Mouse (Mus musculus) forebrain, embryonic 12.5 days (tissue): ENCODE measurements at regions not wholly inside any gene's neighbourhood (a gene's known extent, or its start where the extent isn't known, plus 50 kb on each side); places are given as distances from the start of the nearest gene placed in this dataset.
"Not testable (repeated sequence)": the region's sequence is repeated elsewhere in the genome, so short reads cannot be mapped to it uniquely, and the experiment has no call there.

Experiments used
- ATAC-seq: fragments of 200-750 bp; cut with Nextera tagmentation; 2 replicates; pipeline ENCODE4 v1.8.0; 2017; ENCODE audit warnings: moderate TSS enrichment; ENCODE audit not compliant: low FRiP score
- H3K27ac ChIP-seq: fragments of 300-500 bp; sonication (generic); 2 replicates; pipeline ENCODE4 v1.5.1; 2016; ENCODE audit warnings: mild to moderate bottlenecking
- H3K27me3 ChIP-seq: fragments of 300-500 bp; sonication (generic); 2 replicates; pipeline ENCODE4 v1.6.1; 2016; ENCODE audit warnings: mild to moderate bottlenecking
- H3K36me3 ChIP-seq: fragments of 300-500 bp; sonication (generic); replicated peaks from 2 replicates; pipeline ENCODE4 v1.6.1; 2016; ENCODE audit warnings: mild to moderate bottlenecking
- H3K4me1 ChIP-seq: fragments of 300-500 bp; sonication (generic); 2 replicates; pipeline ENCODE4 v1.6.1; 2016
- H3K4me2 ChIP-seq: fragments of 300-500 bp; sonication (generic); 2 replicates; pipeline ENCODE4 v1.6.1; 2016; ENCODE audit warnings: mild to moderate bottlenecking, moderate library complexity
- H3K4me3 ChIP-seq: fragments of 300-500 bp; sonication (generic); replicated peaks from 2 replicates; pipeline ENCODE4 v1.5.1; 2016; ENCODE audit warnings: mild to moderate bottlenecking
- H3K9ac ChIP-seq: fragments of 300-500 bp; sonication (generic); 2 replicates; pipeline ENCODE4 v1.6.1; 2016; ENCODE audit warnings: mild to moderate bottlenecking
- H3K9me3 ChIP-seq: fragments of 300-500 bp; sonication (generic); 2 replicates; pipeline ENCODE4 v1.6.1; 2016
- WGBS: fragments of 180-500 bp; shearing (Covaris S2); methylation state at CpG from one replicate; pipeline ENCODE4 v1.1.7; 2016; 5-methylcytosine and 5-hydroxymethylcytosine counted together

DNA sequence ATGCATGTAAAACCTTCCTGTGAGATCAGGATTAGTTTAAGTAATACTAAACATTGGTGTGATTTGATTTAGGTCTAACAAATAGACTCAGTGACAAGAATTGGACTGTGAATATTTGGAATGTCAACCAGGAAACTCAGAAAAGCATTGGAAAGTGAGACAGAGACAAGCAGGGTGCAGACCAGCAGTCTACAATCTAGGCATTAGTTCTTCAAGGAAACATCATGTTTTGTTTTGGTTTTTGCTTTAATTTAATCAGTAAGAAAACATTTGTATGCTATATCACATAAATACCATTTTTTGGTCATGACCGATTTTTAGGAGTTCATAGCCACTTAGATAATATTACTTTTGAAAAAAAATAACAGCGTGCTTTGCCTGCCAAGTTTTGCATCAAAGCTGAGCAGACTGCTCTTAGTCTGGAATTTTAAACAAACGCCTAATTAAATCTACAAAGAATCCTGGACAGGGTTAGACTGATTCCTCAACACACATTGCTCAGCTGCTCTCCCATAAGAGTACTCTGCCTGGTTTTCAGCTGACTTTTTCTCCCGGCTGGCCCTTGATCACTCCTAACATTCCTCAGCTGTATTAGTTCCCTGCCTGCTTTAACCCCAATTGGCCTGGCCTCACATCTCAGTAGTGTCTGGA lies 396.5 kb upstream of the Kcnh7 start:
- ATAC-seq = no peak
- Histone ChIP-seq H3K9ac (no peak overlapping the region), H3K4me2 (no peak overlapping the region), H3K27ac (no peak overlapping the region), H3K36me3 (no peaks in the 10 kb centered on the region), H3K9me3 (no peaks in the 10 kb centered on the region), H3K4me3 (no peak overlapping the region), H3K4me1 (peaks cover 2% of the 10 kb centered on the region; the same call in 1 of the 2 replicates), H3K27me3 (no peaks in the 10 kb centered on the region)
- WGBS = 64% methylated on average over 4 of the region's 4 CpGs

DNA sequence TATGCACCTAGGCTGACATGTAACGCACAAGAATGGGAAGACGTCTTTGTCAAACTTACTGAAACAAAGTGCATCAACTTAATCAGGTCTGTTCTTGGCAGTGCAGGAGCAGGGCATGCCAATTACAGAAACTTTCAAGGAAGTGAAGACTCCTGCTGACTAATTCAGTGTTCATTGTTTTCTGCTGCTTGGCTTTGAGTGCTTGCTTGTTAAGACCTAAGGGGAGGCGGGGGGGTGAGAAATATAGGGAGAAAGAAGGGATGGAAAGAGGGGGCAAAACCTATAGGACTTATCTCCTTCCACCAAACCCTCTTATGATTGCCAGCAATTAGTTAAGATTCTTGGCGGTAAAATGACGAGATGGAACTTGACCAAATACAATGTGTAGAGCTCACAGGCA lies 391.1 kb upstream of the Kcnh7 start:
- Histone ChIP-seq H3K36me3 (no peaks in the 10 kb centered on the region), H3K9ac (no peak overlapping the region), H3K27me3 (no peaks in the 10 kb centered on the region), H3K9me3 (no peaks in the 10 kb centered on the region), H3K4me1 (peaks cover 26% of the 10 kb centered on the region), H3K4me3 (no peak overlapping the region), H3K4me2 (no peak overlapping the region; the same call in 1 of the 2 replicates), H3K27ac (no peak overlapping the region)
- ATAC-seq = peak; percentile 58; the same call in 1 of the 2 replicates
- WGBS = 9% methylated on average over 5 of the region's 5 CpGs

DNA sequence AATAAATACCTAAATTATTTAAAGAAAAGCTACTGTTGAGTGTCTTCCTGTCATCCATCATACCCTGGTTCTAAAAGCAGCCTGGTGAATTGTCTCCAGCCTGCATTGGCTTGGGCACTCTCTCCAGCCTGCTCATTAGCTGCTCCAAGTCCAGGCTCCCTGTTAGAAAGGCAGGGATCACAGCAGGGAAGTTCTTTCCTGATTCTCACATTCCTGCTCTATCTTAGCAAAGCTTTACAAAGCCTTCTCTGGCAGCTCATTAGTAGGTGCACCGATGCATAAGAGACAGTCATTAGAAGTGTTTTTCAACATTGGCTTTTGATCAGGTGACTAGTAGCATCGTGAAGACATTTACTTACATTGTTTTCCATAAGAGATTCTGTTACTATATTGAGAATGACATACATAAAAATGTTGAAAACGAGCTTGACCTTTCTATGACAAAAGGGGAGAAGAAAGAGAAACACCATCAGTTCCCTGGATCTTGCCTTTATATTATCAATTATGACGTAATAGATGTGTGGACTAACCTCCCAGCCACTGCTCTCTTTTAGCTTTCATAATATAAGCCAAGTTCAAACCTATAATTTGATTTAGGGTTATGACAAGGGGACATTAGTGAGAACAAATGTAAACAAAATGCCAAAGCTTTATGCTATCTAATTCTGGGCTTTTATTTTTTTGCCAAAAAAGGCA lies 390.1 kb upstream of the Kcnh7 start:
- peak overlapping the region; percentile 1; the same call in 1 of the 2 replicates for H3K27ac ChIP-seq
- ATAC-seq = peak; percentile 95
- no peak overlapping the region for H3K9ac ChIP-seq

DNA sequence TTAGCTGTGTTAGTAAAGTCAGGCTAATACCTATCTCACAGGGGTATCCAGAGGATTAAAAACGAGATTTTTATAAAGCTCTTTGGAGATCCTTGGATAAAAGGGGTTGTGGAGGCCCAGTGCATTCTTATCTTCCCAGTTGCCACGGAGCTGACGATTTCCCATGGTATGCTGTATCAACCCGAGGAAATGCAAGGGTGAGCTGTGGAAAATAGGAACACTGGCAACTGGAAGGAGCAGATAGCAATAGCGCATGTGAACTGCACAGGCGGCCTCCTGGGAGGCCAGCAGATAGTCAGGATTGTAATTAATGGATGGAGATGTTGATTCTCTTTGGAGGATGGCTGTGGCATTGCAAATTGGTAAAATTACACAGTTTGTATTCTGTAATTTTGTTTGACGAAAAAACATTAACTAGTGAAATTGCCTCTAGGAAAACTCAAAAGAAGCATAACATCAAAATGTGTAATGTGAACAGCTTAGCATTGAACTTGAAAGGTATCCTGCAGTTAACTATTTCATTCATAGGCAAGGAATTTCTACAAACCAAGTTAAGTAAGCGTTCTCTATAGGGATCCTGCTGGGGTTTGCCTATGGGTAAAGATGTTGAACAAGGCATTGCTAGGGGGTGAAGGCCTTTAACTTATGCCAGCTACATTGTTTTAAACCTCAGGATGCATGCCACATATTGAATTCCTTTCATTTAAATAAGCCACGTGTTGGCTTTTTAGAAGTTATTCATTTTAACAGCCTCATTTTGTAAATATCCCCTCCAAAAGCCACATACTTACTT lies 389.1 kb upstream of the Kcnh7 start:
- H3K36me3 ChIP-seq = no peaks in the 10 kb centered on the region
- 14% methylated on average over 9 of the region's 9 CpGs for WGBS
- H3K4me1 ChIP-seq = peaks cover 26% of the 10 kb centered on the region
- no peaks in the 10 kb centered on the region for H3K9me3 ChIP-seq
- H3K27me3 ChIP-seq = no peaks in the 10 kb centered on the region
- H3K9ac ChIP-seq = no peak overlapping the region
- no peak for ATAC-seq
- no peak overlapping the region for H3K4me3 ChIP-seq
- no peak overlapping the region for H3K4me2 ChIP-seq
- peak overlapping the region; percentile 57 for H3K27ac ChIP-seq

More for the DNA sequence above, 390.1 kb upstream of the Kcnh7 start:
- Histone ChIP-seq H3K36me3 (no peaks in the 10 kb centered on the region), H3K4me2 (no peak overlapping the region), H3K27me3 (no peaks in the 10 kb centered on the region), H3K4me1 (peaks cover 26% of the 10 kb centered on the region), H3K9me3 (no peaks in the 10 kb centered on the region), H3K4me3 (no peak overlapping the region)
- WGBS = 5% methylated on average over 4 of the region's 4 CpGs

DNA sequence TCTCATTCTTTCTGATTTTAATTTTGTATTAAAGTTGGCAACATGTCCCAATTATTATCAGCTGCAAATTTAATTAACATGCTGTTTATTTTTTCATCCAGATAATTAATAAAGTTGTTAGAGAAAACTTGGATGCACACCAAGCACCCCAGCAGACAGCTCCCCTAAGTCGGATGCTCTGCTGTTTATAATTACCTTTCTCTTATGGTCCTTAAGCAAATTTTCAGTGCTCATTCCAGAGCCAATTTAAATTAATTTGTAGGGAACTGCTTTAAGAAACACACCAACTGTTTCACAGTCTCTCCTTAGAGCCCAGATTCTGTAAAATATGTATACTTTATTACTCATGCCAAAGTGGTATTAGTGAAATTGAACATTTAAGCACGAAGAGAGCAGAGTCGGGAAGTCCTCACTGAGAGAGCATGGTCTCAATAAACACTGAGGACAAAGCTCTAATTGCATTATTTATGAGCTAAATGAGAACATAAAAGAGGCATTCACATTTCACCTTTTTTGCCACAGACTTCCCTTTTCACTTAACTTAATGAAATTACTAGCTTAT lies 372.9 kb upstream of the Kcnh7 start:
- no peaks in the 10 kb centered on the region for H3K27me3 ChIP-seq
- no peaks in the 10 kb centered on the region for H3K4me1 ChIP-seq
- no peaks in the 10 kb centered on the region for H3K36me3 ChIP-seq
- H3K9ac ChIP-seq = no peak overlapping the region
- H3K4me3 ChIP-seq = no peak overlapping the region
- no peak for ATAC-seq
- H3K27ac ChIP-seq = no peak overlapping the region
- WGBS = 44% methylated on average over 3 of the region's 3 CpGs
- H3K4me2 ChIP-seq = no peak overlapping the region
- H3K9me3 ChIP-seq = no peaks in the 10 kb centered on the region

DNA sequence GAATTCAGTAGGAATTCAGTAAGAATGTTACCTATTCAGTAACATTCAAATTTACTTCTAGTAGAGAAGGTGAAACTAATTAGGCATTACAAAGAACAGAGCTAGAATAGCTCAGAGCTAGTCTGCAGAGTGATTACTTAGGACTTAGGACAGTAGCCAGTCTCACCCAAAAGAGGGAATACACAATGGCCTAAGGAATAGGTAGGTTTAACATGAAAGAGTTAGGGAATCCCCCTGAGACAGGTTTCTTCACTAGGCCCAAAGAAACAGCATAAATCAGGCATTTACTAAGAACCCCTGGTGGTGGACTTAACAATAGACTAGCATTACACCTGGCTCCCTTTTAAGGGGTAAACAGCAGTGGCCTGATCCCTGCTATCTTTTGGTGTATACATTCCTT lies 357.7 kb upstream of the Kcnh7 start:
- not testable (repeated sequence) for H3K27ac ChIP-seq, H3K36me3 ChIP-seq, H3K9me3 ChIP-seq, H3K4me2 ChIP-seq, H3K27me3 ChIP-seq, H3K9ac ChIP-seq, ATAC-seq, H3K4me1 ChIP-seq, H3K4me3 ChIP-seq

DNA sequence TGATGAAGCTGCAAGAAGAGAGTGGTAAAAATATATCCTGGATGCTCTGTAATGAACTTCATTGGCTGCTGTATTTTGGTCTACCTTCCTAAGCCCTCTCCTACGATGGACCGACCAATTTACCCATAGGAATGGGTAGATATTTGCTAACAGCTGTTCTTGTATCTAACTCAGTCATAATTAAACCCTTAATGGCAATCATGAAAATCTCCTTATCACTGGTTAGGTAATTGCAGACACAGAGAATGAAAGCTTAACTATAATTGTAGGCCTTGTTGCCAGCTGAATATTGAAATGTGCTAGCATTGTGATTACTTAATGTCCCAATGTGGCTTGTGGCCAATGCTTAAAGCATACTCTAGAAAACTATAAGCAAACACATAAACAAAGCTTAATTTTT lies 334.4 kb upstream of the Kcnh7 start:
- no peak overlapping the region for H3K4me3 ChIP-seq
- H3K4me2 ChIP-seq = no peak overlapping the region
- H3K27me3 ChIP-seq = no peaks in the 10 kb centered on the region
- H3K9ac ChIP-seq = no peak overlapping the region
- no peaks in the 10 kb centered on the region for H3K4me1 ChIP-seq
- H3K36me3 ChIP-seq = no peaks in the 10 kb centered on the region
- no peak overlapping the region for H3K27ac ChIP-seq
- 60% methylated on average over 2 of the region's 2 CpGs for WGBS
- ATAC-seq = no peak
- H3K9me3 ChIP-seq = no peaks in the 10 kb centered on the region

DNA sequence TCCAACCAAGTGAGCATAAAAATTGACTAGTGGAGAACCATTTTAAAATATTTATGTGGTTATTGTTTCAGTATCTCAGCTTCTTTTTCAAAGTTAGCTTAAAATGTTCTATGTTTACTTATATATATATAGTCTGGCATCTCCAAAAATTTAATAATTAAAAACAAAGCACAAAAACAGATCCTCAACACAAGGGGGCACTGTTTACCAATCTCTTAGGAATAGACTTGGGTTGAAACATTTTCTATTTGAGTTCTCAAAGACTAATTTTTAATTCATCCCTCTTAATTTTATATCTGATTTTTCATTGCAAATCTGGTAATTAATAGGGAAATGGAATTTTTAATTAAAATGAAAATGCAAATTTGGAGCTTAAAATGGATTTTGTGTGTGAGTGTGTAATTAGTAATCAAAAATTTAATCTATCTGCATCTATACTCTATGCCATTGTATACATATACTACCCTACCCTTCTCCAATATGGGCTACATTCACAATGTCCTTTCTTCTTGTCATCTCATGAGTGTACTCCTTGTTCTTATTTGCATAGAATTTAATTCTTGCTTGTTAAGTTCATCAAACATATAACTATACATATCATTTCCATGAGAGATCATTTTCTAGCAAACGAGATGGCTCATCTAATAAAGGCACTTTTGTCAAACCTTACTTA lies 329.6 kb upstream of the Kcnh7 start:
- Histone ChIP-seq H3K9ac (no peak overlapping the region), H3K4me3 (no peak overlapping the region), H3K9me3 (no peaks in the 10 kb centered on the region), H3K4me1 (no peaks in the 10 kb centered on the region), H3K27ac (no peak overlapping the region), H3K4me2 (no peak overlapping the region), H3K27me3 (no peaks in the 10 kb centered on the region), H3K36me3 (no peaks in the 10 kb centered on the region)
- WGBS = 65% methylated on average over 1 of the region's 1 CpGs
- ATAC-seq = 0 out of 2 replicates have a peak, but pooled peaks have one; percentile 49

DNA sequence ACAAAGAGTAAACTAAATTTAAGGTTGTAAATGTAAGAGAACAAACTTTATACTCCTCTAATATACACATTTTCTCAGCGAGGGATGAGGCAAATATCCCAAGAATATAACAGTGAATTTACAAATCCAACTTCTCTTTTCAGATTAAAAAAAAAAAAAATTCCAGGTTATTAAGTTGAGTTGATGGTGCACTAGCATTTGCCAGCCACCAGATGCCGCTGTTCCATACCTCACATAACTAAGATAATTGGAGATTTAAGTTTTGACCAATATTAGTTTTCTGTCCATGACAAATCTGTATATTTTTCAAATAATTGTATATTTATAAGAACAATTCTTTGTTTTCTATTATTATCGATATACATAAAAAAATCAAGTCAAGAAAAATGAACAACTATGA lies 319.9 kb upstream of the Kcnh7 start:
- WGBS = 9% methylated on average over 3 of the region's 3 CpGs
- H3K4me3 ChIP-seq = no peak overlapping the region
- no peak overlapping the region for H3K9ac ChIP-seq

DNA sequence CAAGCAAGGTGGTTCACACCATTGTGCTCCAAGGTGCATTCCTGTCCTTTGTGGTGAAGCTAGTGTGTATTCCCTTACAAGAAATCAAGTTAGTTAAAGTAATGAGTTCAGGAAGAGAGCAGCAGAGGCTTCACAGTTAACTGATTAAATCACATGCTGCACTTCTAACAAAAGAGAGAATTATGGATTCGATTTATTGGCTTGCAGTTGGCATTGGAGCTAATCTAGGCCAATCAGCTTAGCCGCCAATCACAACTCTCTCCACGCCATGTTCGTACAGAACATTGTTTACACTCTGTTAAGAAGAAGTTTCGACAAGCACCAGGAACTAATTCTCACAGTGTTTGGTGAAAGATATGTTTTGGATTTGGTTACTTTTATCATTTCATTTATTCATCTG lies 292.3 kb upstream of the Kcnh7 start:
- H3K27me3 ChIP-seq = no peaks in the 10 kb centered on the region
- WGBS = 75% methylated on average over 5 of the region's 5 CpGs
- ATAC-seq = no peak
- H3K27ac ChIP-seq = no peak overlapping the region
- no peaks in the 10 kb centered on the region for H3K4me1 ChIP-seq
- no peak overlapping the region for H3K4me2 ChIP-seq
- H3K4me3 ChIP-seq = no peak overlapping the region
- no peaks in the 10 kb centered on the region for H3K36me3 ChIP-seq
- no peak overlapping the region for H3K9ac ChIP-seq
- H3K9me3 ChIP-seq = no peaks in the 10 kb centered on the region

More for the DNA sequence above, 319.9 kb upstream of the Kcnh7 start:
- Histone ChIP-seq H3K4me2 (no peak overlapping the region), H3K4me1 (no peaks in the 10 kb centered on the region), H3K27ac (no peak overlapping the region), H3K36me3 (no peaks in the 10 kb centered on the region), H3K9me3 (no peaks in the 10 kb centered on the region), H3K27me3 (no peaks in the 10 kb centered on the region)
- ATAC-seq = no peak

DNA sequence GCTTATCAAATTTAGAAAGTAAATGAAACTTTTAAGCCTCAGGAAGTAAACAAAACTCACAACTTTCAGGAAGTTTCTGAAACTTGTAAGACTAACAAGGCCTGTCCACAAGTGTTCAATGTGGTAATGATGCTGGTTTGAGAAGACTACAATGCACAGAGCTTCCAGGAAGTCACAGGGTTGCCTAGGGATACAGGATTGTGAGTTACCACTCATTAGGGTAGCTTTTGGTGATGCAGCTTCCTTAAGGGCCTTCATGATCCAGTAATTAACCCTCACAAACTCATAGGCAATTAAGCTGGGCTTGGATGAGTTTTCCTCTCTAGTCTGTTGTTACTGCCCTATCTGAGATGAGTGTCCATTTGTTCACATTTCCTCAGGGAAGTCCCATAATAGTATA lies 291.2 kb upstream of the Kcnh7 start:
- H3K27me3 ChIP-seq = no peaks in the 10 kb centered on the region
- H3K27ac ChIP-seq = no peak overlapping the region
- H3K36me3 ChIP-seq = no peaks in the 10 kb centered on the region
- no peaks in the 10 kb centered on the region for H3K9me3 ChIP-seq
- no peak for ATAC-seq
- no peaks in the 10 kb centered on the region for H3K4me1 ChIP-seq
- no peak overlapping the region for H3K4me2 ChIP-seq
- no peak overlapping the region for H3K4me3 ChIP-seq
- H3K9ac ChIP-seq = no peak overlapping the region

DNA sequence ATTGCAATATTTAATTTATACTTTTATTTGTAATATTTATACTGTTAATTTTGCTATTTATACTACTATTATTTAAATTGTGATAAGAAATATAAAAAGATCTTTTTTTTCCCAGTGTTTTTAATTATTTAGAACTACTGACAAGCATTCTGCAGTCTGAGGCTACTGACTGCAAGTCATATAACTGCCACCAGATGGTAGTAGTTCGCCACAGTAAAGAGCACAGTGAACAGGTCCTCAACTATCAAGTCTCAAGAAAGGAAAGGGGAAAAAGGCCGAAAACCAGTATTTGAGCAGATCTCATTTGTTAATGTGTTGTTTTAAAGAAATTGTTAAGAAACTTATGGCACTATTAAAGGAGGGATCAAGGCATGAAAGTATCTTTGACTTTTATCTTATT lies 289.6 kb upstream of the Kcnh7 start:
- Histone ChIP-seq H3K27me3 (no peaks in the 10 kb centered on the region), H3K9me3 (no peaks in the 10 kb centered on the region), H3K4me1 (0 out of 2 replicates have a peak, but pooled peaks cover 3% of the 10 kb centered on the region), H3K27ac (no peak overlapping the region), H3K36me3 (no peaks in the 10 kb centered on the region), H3K9ac (no peak overlapping the region), H3K4me3 (no peak overlapping the region), H3K4me2 (no peak overlapping the region)
- ATAC-seq = peak; percentile 87
- WGBS = 11% methylated on average over 2 of the region's 2 CpGs
